Mouse (Mus musculus) retina, postnatal 7 days (tissue): ENCODE data around the gene 4931414P19Rik.

Source experiments
- DNase-seq: peaks from one replicate; pipeline ENCODE4 v3.0.0-alpha.2; 2012; ENCODE audit warnings: low read depth, low spot score

Gene 4931414P19Rik

DNA sequence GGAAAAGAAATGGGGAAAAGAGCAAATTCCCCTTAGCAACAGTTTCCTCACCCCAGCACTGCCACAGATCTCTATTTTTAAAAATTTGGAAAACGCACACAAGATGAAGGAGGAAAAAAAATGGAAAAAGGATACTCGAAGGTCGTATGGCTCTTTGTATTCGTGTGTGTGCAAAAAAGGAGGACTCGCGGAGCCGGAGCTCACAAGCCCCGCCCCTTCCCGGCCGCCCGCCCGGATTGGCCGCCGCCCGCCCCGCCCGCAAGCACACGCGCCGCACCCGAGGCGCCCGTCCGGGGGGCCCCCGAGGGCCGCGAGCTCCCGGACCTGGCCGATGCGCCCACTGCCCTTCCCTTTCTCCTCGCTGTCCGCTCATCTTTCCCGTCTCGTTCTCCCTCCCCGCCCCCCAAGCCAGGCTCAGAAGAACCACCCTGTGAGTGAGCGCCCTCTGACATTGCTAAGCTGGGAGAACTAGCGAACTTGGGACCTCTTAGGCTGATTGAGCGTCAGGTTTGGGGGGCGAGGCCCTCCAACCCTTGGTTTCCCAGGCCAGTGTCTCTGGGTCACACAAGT is at the start of gene 4931414P19Rik:
4931414P19Rik (minus strand) TSS at position 242 of the 570 bp plus-strand sequence.
- DNase-seq = peak; percentile 57

GRCm38 (mm10) chr14:54653496-54653895 is 47.7 kb upstream of the 4931414P19Rik start:
- peak; percentile 65 for DNase-seq

- no peak for DNase-seq
Measured at GRCm38 (mm10) chr14:54652787-54653186, 47.0 kb upstream of the 4931414P19Rik start.

- no peak for DNase-seq
Measured at GRCm38 (mm10) chr14:54651556-54651955, 45.8 kb upstream of the 4931414P19Rik start.

DNA sequence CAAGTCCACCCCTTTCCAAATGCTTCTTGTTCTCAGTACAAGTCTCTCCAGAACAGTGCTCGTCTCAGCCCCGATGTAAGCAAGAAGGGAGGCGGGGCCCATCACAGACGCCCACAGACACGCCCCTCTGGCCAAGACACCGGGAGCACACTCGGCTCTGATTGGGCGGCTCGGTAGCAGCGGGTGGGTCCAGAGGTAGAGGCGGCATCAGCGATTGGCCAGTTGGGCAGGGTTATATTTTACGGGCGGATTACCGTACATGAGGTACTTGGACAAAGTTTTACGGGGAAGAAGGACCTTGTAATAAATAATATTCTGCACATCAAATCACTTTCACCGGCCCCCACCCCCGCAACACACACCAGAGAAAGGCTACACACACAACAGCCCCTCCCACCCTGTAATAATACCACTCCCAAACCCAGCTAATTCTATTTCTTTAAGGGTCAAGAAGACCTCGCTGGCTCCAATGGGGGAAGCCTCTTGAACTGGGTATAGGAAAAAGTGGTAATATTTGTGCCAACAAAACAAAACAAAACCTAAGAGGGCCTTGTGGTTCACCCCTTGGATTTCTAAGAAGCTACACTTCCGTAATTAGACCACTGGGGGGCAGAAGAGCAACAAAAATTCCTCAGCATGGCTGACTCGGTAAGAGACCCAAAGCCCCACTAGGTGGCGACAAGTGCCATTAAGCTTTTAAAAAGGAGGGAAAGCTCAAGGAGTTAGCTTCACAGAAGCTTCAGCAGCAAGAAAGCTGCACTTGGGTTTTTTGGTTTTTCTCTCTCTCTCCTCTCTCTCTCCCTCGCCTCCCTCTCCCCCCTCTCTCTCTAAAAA is 45.0 kb upstream of the 4931414P19Rik start:
- DNase-seq = peak; percentile 87

DNA sequence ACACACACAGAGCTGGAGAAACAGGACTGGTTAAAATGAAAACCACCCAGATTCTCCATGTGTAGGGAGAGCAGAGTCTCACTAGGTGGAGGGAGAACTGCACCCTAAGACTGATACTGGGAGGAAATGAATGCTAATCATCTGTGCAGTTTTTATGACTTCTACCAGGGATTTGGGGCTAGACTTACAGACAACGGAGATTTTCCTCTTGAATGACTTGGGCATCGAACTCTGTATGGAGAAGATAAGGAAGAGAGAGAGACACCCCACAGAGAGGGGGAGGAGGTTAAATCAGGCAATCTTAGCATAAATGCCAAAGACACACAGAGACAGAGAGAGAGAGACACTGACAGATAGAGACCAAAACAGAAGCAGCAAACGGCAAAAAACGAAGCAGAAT is 42.1 kb upstream of the 4931414P19Rik start:
- no peak for DNase-seq

- DNase-seq = no peak
Measured at GRCm38 (mm10) chr14:54646898-54647636, 41.3 kb upstream of the 4931414P19Rik start.

- no peak for DNase-seq
Measured at GRCm38 (mm10) chr14:54646455-54646854, 40.7 kb upstream of the 4931414P19Rik start.

GRCm38 (mm10) chr14:54644294-54644693 is 38.5 kb upstream of the 4931414P19Rik start:
- no peak for DNase-seq

GRCm38 (mm10) chr14:54643011-54643410 is 37.2 kb upstream of the 4931414P19Rik start:
- DNase-seq = no peak

GRCm38 (mm10) chr14:54642224-54642944 is 36.6 kb upstream of the 4931414P19Rik start:
- DNase-seq = no peak

- peak; percentile 78 for DNase-seq
Measured at GRCm38 (mm10) chr14:54641305-54641969, 35.6 kb upstream of the 4931414P19Rik start, which contains the start of gene Cdh24. TSS of gene Cdh24 (minus strand) at chr14:54641364.

GRCm38 (mm10) chr14:54640946-54641304 is 35.1 kb upstream of the 4931414P19Rik start, which contains the start of gene Gm17606:
TSS of gene Gm17606 (plus strand) at chr14:54640952.
- DNase-seq = no peak

- DNase-seq = no peak
Measured at GRCm38 (mm10) chr14:54640121-54640520, 34.3 kb upstream of the 4931414P19Rik start.

DNA sequence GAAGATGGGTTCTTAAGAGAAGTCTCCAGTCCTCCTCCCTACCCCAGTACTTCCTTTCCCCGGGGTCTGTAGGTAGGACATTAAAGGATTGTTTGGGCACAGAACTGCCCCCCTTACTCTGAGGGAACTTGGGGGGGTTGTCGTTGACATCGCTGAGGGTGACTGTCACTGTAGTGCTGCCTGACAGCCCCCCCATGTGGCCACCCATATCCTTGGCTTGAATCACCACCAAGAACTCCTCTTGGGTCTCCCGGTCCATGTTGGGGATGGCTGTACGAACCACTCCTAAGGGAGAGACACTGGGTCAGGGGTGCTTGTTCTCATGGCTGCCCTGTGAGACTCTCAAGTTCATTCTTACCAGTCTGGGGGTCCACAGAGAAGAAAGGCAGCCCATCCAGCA is 32.4 kb upstream of the 4931414P19Rik start:
- DNase-seq = no peak

GRCm38 (mm10) chr14:54636954-54637353 is 31.2 kb upstream of the 4931414P19Rik start:
- no peak for DNase-seq

DNA sequence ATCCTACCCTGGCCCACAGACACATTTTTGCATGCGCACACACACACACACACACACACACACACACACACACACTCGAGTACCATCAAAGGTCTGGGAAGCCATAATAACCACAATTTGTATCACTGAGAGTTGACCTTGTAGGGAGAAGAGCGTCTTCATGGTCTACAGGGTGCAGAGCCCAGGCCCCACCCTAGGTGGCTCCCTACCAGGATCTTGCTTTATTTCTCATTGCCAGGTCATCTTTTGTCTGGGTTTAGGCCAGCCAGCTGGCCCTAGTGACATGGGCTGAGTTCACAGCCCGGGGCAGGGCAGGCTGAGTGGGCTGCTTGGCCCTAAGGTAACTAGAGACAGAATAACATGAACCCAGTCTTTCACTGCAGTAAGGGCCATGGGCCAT is 28.4 kb upstream of the 4931414P19Rik start:
- no peak for DNase-seq

DNA sequence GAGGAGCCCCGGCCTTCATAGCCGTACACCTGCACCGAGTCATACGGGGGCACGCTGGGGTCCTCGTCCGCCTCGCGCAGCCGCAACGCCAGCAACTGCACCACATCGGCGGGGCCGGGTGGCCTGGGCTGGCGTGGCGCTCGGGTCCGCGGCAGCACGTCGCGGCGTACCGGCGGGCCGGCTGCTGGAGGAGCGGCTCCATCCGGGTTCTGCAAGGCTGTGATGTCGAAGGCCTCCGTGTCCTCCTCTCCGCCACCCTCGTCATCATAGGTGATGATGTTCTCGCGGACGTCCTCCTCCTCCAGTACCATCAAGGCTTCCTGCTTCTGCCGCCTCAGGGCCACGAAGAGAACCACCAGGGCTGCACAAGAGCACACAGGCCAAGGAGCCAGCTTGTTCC is 26.5 kb upstream of the 4931414P19Rik start:
- no peak for DNase-seq

- DNase-seq = no peak
Measured at GRCm38 (mm10) chr14:54631240-54631599, 25.4 kb upstream of the 4931414P19Rik start.

DNA sequence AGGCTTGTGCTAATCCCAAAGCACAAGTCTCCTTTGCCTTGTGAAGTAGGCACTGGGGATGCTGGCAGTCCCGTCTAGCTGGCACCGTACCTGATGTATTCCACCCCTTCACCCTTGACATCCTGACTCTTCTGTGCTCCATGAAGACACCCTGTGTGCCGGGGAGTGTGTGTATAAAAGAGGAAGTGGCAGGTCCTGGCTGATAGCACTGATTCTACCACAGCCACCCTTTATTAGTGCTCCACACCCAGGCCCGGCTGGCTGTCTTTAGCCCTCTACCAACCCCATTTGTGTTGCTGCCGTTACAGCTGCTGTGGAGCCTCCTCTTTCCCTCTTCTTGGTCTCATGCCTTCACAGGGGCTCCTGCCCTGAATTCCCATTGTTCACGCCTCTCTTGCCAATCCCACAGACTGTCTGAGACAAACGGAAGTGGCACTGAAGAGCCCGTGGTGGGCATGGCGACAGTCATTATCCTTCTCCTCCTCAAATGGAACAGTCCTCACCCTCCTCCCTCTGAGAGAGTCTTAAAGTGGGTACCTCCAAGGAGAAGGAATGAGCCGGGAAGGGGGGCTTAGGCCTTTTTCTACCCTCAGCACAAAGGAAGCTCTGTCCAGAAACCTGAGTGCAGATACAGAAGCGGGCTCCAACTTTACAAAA is 24.9 kb upstream of the 4931414P19Rik start:
- DNase-seq = no peak

DNA sequence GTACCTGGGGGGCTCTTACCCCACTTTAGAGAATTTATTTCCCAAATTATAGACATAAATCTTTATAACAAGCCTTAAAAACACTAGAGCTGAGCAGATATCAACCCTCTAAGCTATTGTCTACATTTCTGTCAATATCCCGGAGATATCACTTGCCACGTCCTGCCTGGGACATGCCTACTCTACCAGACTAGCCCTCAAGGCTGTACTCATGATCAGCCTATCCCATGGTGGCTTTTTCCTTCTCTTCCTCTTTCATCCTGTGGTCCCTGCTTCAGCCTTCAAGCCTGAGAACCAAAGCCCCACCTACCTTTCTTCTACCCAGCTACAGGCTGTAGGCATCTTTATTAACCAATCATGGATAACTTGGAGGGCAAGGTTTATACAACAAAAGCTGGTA is 24.0 kb upstream of the 4931414P19Rik start:
- DNase-seq = no peak
